Mouse (Mus musculus): ENCODE data around the gene Rft1.

GRCm38 (mm10) chr14:30671986-30672312 is 17.8 kb downstream of the Rft1 start:
- TF ChIP-seq POLR2A (IDR thresholded peaks at IDR 0.05; ENCODE audit: borderline replicate concordance, extremely low read depth, low read depth, low read length) = no peak
- TF ChIP-seq CTCF (IDR thresholded peaks at IDR 0.05; ENCODE audit: insufficient read depth, low read length) = peak; percentile 90
